In the genomic region with DNA sequence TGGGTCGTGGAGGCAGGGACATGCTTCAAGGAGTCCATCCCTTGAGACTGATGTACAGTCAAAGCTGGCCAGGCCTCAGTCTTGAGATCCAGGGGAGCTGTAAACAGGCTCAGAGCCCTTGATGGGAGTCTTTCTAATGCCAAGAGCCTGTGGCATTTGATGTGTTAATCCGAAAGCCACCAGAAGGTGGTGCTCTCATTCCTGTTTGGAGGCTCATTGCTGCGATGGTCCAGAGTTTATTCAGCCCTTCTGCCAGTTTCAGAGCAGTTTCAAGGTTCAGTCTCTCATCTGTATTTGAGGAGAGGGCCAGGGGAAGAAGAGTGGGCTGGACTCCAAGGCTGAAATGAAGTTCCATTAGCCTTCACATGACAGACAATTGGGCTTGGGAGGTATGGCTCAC, we compare ENCODE assay signal across 7 mouse cellular contexts.
DNase-seq lines count a peak whose midpoint lies in the region; TF ChIP-seq lines count a peak whose summit lies in the region.

No protein-coding gene starts in this region.

- no peaks in the 10 kb centered on the region for H3K4me1 ChIP-seq in E14TG2a.4 (replicated peaks; ENCODE audit: low read depth, low read length)

- no peak overlapping the region for H3K4me3 ChIP-seq in E14TG2a.4 (replicated peaks; ENCODE audit: low read length)

- DNase-seq in ZHBTc4 (ENCODE audit: low read depth, low spot score), result peak; percentile 67
- peak; percentile 76 to 87 for DNase-seq in cerebellum, postnatal 36 days
- DNase-seq in gastrocnemius, adult 8-10 months (ENCODE audit: low spot score in 2 of 2), result peak; percentile 13 to 14
- peak; percentile 90 for DNase-seq in layer of hippocampus, adult 11-12 months (ENCODE audit: low spot score)
- peak; percentile 83 for DNase-seq in lung, postnatal 10 days
- DNase-seq in right cerebral cortex, adult 2 months (ENCODE audit: low spot score in 2 of 2), result peak; percentile 88 to 91

- H3K27me3 ChIP-seq in E14TG2a.4 (ENCODE audit: insufficient read depth, low read length), result peaks cover 25% of the 10 kb centered on the region

- H3K36me3 ChIP-seq in E14TG2a.4 (ENCODE audit: insufficient read depth, low read length), result no peaks in the 10 kb centered on the region

- TF ChIP-seq CTCF in E14TG2a.4 (conservative IDR thresholded peaks at IDR 0.05; ENCODE audit: low read length), result peak; percentile 72

- no peaks in the 10 kb centered on the region for H3K9me3 ChIP-seq in E14TG2a.4 (ENCODE audit: low read length)

Comparison
In these comparisons a context has a peak if more than half of its experiments do, and no peak if none do; other contexts are left out.
1. DNase-seq: peak in every context shown above with its lines; median percentile 90 in layer of hippocampus, adult 11-12 months; 90 in right cerebral cortex, adult 2 months; 83 in lung, postnatal 10 days; 82 in cerebellum, postnatal 36 days; 67 in ZHBTc4; 14 in gastrocnemius, adult 8-10 months.